Mouse (Mus musculus): ENCODE results near the gene Arl11. TPM values are rescaled to one million over a fixed set of nuclear protein-coding genes. Genes with fewer than 3 reads are reported as not detected.
"Not testable (repeated sequence)": the region's sequence is repeated elsewhere in the genome, so short reads cannot be mapped to it uniquely, and the experiment has no call there.

The Arl11 gene
- polyA plus RNA-seq, 1 experiment from 2014 or later, result 0.78 TPM

- Histone ChIP-seq H3K27ac (no peak overlapping the region), H3K9me3 (no peaks in the 10 kb centered on the region), H3K4me1 (replicated peaks) (no peaks in the 10 kb centered on the region), H3K4me2 (replicated peaks) (no peak overlapping the region), H3K4me3 (replicated peaks) (no peak overlapping the region), H3K36me3 (no peaks in the 10 kb centered on the region), H3K27me3 (replicated peaks) (no peaks in the 10 kb centered on the region), H3K9ac (no peak overlapping the region)
- WGBS, result 72% methylated on average over 2 of the region's 2 CpGs
- ATAC-seq, result no peak
Measured at GRCm38 (mm10) chr14:61302428-61302827, 7.1 kb upstream of the Arl11 start.

- Histone ChIP-seq H3K4me2 (replicated peaks) (no peak overlapping the region), H3K36me3 (no peaks in the 10 kb centered on the region), H3K4me3 (replicated peaks) (no peak overlapping the region), H3K9me3 (no peaks in the 10 kb centered on the region), H3K27me3 (replicated peaks) (no peaks in the 10 kb centered on the region), H3K4me1 (replicated peaks) (no peaks in the 10 kb centered on the region), H3K9ac (no peak overlapping the region), H3K27ac (no peak overlapping the region)
- ATAC-seq, result no peak
- WGBS, result 47% methylated on average over 4 of the region's 4 CpGs
Measured at GRCm38 (mm10) chr14:61303969-61304609, 5.5 kb upstream of the Arl11 start.

DNA sequence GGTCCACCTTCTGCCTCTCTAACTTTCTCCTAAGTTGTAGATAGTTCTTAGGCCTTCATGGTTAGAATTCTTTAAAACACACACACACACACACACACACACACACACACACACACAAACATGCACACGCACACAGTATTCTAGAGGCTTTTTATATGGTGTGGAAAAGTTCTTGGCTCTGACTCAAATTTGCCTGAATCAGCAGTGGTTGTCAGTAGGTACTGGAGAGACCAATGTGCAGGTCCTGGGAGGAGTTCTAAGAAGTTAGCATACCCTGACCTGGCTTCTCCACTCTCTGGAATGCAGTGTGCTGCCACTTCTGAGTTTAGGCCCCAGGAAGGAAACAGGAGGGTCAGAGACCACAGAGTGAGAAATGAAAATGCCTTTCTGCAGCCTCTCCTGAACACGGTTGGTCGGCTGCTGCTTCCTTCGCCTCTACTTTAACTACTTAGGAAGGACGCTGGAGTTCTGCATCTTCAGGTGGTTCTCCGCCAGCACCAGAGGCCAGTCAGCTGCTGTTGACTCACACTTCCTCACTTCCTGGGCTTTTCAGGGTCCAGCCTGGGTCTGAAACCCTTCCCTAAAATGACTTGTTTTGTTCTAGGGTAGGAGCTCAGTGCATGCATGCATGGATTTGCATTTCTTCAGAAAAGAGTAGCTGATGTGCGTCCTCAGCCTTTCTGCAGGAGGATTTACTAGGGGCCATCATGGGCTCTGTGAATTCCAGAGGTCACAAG is 651 bp downstream of the Arl11 start:
- ATAC-seq, result no peak
- 60% methylated on average over 7 of the region's 7 CpGs for WGBS
- H3K27ac ChIP-seq, result no peak overlapping the region
- H3K9ac ChIP-seq, result no peak overlapping the region
- H3K4me3 ChIP-seq (replicated peaks), result no peak overlapping the region
- no peaks in the 10 kb centered on the region for H3K36me3 ChIP-seq
- no peaks in the 10 kb centered on the region for H3K27me3 ChIP-seq (replicated peaks)
- H3K4me1 ChIP-seq (replicated peaks), result 0 out of 2 replicates have a peak, but pooled peaks cover 6% of the 10 kb centered on the region
- no peak overlapping the region for H3K4me2 ChIP-seq (replicated peaks)
- no peaks in the 10 kb centered on the region for H3K9me3 ChIP-seq

GRCm38 (mm10) chr14:61310963-61311362 is 1.4 kb downstream of the Arl11 start:
- Histone ChIP-seq H3K9me3 (no peaks in the 10 kb centered on the region), H3K36me3 (no peaks in the 10 kb centered on the region), H3K4me3 (replicated peaks) (no peak overlapping the region), H3K4me2 (replicated peaks) (no peak overlapping the region), H3K27ac (no peak overlapping the region), H3K9ac (no peak overlapping the region), H3K27me3 (replicated peaks) (no peaks in the 10 kb centered on the region), H3K4me1 (replicated peaks) (0 out of 2 replicates have a peak, but pooled peaks cover 6% of the 10 kb centered on the region)
- ATAC-seq, result no peak
- 71% methylated on average over 12 of the region's 12 CpGs for WGBS

DNA sequence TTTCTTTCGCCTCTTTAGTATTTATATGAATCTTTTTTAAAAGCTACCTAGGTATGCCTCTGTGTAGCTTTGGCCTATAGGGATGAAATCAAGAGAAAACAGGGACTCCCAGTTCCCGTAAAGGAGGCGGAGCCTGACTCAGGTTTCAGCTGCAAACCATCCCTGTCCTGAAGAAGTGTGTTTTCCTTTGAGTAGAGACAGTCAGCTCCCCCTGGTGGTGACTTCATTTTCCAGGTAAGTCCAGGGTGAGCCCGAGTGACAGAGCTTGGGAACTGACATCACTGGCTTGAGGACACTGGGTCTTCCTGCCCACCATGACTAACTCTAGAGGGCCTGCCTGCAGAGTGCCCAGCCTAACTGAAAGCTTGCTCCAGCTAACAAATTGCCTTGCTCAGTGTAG is 7.3 kb downstream of the Arl11 start:
- Histone ChIP-seq H3K27me3 (replicated peaks) (no peaks in the 10 kb centered on the region), H3K9me3 (no peaks in the 10 kb centered on the region), H3K9ac (no peak overlapping the region), H3K4me1 (replicated peaks) (no peaks in the 10 kb centered on the region), H3K4me2 (replicated peaks) (no peak overlapping the region), H3K4me3 (replicated peaks) (no peak overlapping the region), H3K27ac (no peak overlapping the region), H3K36me3 (no peaks in the 10 kb centered on the region)
- 33% methylated on average over 4 of the region's 4 CpGs for WGBS
- ATAC-seq, result peak; percentile 51; the same call in 1 of the 2 replicates

DNA sequence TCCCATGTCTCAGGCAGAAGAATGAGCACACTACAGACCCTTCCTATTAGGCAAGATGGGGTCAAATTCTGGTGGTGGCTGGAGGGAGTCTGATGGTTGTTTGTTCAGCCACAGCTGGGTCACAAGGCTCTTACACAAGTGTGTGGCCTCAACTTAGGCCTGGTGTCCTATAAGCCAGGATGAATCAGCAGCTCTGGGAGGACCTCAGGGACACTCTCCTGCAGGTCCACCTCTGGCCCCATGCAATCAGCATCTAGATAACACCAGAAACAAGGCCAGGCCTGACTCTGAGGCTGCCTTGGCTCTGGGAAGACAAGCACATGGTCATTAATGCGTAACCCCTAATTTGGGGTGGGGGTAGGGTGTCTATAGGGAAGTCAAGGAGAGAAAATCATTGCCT is 11.2 kb downstream of the Arl11 start:
- Histone ChIP-seq H3K9me3 (no peaks in the 10 kb centered on the region), H3K36me3 (no peaks in the 10 kb centered on the region), H3K4me3 (replicated peaks) (no peak overlapping the region), H3K4me1 (replicated peaks) (no peaks in the 10 kb centered on the region), H3K4me2 (replicated peaks) (no peak overlapping the region), H3K9ac (no peak overlapping the region), H3K27ac (no peak overlapping the region), H3K27me3 (replicated peaks) (no peaks in the 10 kb centered on the region)
- ATAC-seq, result peak; percentile 75
- 62% methylated on average over 1 of the region's 1 CpGs for WGBS

DNA sequence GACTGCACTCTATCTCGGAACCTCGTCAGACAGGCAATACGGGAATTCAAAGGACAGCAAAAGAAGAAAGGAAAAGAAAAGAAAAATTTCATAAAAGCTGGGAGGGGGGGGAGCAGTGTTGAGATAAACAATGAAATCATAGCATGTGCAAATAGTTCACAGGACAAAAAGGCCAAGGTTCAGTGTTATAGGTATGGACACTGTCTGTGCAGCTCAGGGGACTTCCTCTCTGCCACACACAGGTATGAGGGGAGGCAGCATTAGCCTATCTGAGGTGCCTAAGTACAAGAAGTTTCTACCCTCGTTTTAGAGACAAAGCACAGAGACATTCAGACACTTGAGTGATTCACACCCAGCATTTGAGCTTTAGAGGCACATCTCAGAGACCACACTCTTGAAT is 11.6 kb downstream of the Arl11 start:
- no peaks in the 10 kb centered on the region for H3K36me3 ChIP-seq
- no peaks in the 10 kb centered on the region for H3K27me3 ChIP-seq (replicated peaks)
- 76% methylated on average over 4 of the region's 4 CpGs for WGBS
- no peaks in the 10 kb centered on the region for H3K9me3 ChIP-seq
- H3K27ac ChIP-seq, result no peak overlapping the region
- ATAC-seq, result 0 out of 2 replicates have a peak, but pooled peaks have one; percentile 36
- H3K9ac ChIP-seq, result no peak overlapping the region
- H3K4me3 ChIP-seq (replicated peaks), result no peak overlapping the region
- no peak overlapping the region for H3K4me2 ChIP-seq (replicated peaks)
- H3K4me1 ChIP-seq (replicated peaks), result no peaks in the 10 kb centered on the region

- Histone ChIP-seq H3K9me3 (no peaks in the 10 kb centered on the region), H3K4me2 (replicated peaks) (no peak overlapping the region), H3K4me1 (replicated peaks) (0 out of 2 replicates have a peak, but pooled peaks cover 2% of the 10 kb centered on the region), H3K27ac (no peak overlapping the region), H3K9ac (no peak overlapping the region), H3K4me3 (replicated peaks) (no peak overlapping the region), H3K36me3 (no peaks in the 10 kb centered on the region), H3K27me3 (replicated peaks) (no peaks in the 10 kb centered on the region)
- 87% methylated on average over 1 of the region's 1 CpGs for WGBS
- no peak for ATAC-seq
Measured at GRCm38 (mm10) chr14:61322740-61323139, 13.2 kb downstream of the Arl11 start.

- not testable (repeated sequence) for ATAC-seq; H3K4me3 ChIP-seq (replicated peaks); H3K27ac ChIP-seq; H3K9me3 ChIP-seq; H3K4me2 ChIP-seq (replicated peaks); H3K9ac ChIP-seq; H3K36me3 ChIP-seq; H3K4me1 ChIP-seq (replicated peaks); H3K27me3 ChIP-seq (replicated peaks)
- WGBS, result 28% methylated on average over 6 of the region's 6 CpGs
Measured at GRCm38 (mm10) chr14:61327007-61327406, 17.5 kb downstream of the Arl11 start.

GRCm38 (mm10) chr14:61327618-61328450 is 18.3 kb downstream of the Arl11 start:
- 28% methylated on average over 19 of the region's 19 CpGs for WGBS
- peak overlapping the region; percentile 53 for H3K4me2 ChIP-seq (replicated peaks)
- peak overlapping the region; percentile 17; the same call in 1 of the 2 replicates for H3K4me3 ChIP-seq (replicated peaks)
- no peaks in the 10 kb centered on the region for H3K9me3 ChIP-seq
- no peaks in the 10 kb centered on the region for H3K36me3 ChIP-seq
- no peak overlapping the region for H3K27ac ChIP-seq
- 0 out of 2 replicates have a peak, but pooled peaks cover 2% of the 10 kb centered on the region for H3K4me1 ChIP-seq (replicated peaks)
- ATAC-seq, result peak; percentile 76
- no peaks in the 10 kb centered on the region for H3K27me3 ChIP-seq (replicated peaks)
- H3K9ac ChIP-seq, result peak overlapping the region; percentile 20; the same call in 1 of the 2 replicates

DNA sequence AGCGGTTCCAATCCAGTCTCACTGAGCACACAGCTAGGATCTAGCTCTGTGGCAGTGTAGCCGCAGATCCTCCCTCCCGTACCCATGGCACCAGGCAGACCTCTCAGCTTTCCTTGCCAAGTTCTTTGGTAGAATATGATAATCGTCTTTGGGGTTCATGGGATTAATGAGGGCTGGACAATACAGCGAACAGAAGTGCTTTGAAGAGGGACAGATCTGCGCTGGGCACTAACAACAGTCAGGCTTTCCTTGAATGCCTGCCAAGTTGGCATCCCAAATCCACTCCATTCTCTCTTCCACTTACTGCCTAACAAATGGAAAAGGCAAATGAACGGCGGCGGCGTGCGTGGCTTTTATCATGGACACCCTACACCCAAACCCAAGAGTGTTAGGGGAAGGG is 21.0 kb downstream of the Arl11 start:
- Histone ChIP-seq H3K9me3 (no peaks in the 10 kb centered on the region), H3K9ac (no peak overlapping the region), H3K4me2 (replicated peaks) (no peak overlapping the region), H3K36me3 (no peaks in the 10 kb centered on the region), H3K4me1 (replicated peaks) (0 out of 2 replicates have a peak, but pooled peaks cover 2% of the 10 kb centered on the region), H3K27me3 (replicated peaks) (no peaks in the 10 kb centered on the region), H3K27ac (no peak overlapping the region), H3K4me3 (replicated peaks) (no peak overlapping the region)
- WGBS, result 85% methylated on average over 11 of the region's 11 CpGs
- 0 out of 2 replicates have a peak, but pooled peaks have one; percentile 4 for ATAC-seq

- 15% methylated on average over 13 of the region's 13 CpGs for WGBS
- H3K27me3 ChIP-seq (replicated peaks), result no peaks in the 10 kb centered on the region
- 0 out of 2 replicates have a peak, but pooled peaks cover 2% of the 10 kb centered on the region for H3K4me1 ChIP-seq (replicated peaks)
- no peaks in the 10 kb centered on the region for H3K9me3 ChIP-seq
- H3K4me3 ChIP-seq (replicated peaks), result no peak overlapping the region
- H3K36me3 ChIP-seq, result no peaks in the 10 kb centered on the region
- H3K27ac ChIP-seq, result no peak overlapping the region
- peak; percentile 80 for ATAC-seq
- no peak overlapping the region for H3K9ac ChIP-seq
- peak overlapping the region; percentile 37 for H3K4me2 ChIP-seq (replicated peaks)
Measured at GRCm38 (mm10) chr14:61330996-61331561, 21.5 kb downstream of the Arl11 start.
